Mouse (Mus musculus) colon, adult 2 months (tissue): ENCODE measurements around the gene Afap1. TPM values are rescaled to one million over a fixed set of nuclear protein-coding genes. Genes with fewer than 3 reads are reported as not detected.

ENCODE experiments used
- polyA plus RNA-seq: library from polyadenylated mRNA; depleted of rRNA; stranded (reverse); fragments of >200 nt; gene quantifications from 2 replicates; pipeline ENCODE4 v1.2.3, GENCODE M21; 2012; rRNA removed

Afap1 gene
- 11.6 and 12.6 TPM in 2 replicates for polyA plus RNA-seq

DNA sequence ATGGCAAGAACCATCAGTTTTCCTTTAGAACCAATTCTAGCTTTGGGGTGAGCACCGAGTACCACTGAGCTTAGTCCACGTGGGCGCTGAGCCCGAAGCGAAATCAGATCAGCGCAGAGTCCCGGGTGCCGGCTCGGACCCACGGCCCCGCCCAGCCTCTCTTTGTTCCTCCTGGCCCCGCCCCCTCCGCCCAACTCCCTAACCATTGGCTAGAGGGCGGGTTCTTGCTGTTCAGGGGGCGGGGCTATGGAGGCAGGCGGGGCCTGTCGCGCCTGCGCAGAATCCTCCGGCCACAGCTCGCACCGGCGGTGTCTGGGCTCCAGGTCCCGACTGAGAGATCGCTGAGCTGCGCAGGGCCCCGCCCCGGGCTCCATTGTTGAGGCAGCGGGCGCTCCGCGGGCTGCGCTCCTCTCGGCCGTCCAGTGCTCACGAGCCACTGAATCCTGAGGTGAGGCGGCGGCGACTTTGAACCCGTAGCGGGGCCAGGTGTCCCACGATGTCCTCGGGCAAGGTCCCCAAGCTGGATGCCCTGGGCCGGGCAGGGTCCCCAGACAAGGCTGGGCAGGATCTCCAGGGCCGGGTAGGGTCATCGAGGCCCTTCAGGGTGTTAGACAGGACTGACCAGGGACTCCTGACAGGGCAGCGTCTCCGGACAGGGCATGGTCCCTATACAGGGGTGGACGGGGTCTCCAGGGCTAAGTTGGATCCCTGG lies at the start of gene Afap1:
Gene Afap1, plus strand, starts transcription at position 227 of the 712 bp plus-strand sequence.

Other genes starting within 250 kb of the Afap1 start
- gene Htra3, start 213.5 kb upstream of the Afap1 start, polyA plus RNA-seq: 84.0 and 95.6 TPM in 2 replicates
- gene Sh3tc1, start 153.3 kb upstream of the Afap1 start, polyA plus RNA-seq: 19.8 and 20.1 TPM in 2 replicates
- gene Ablim2, start 135.4 kb upstream of the Afap1 start, polyA plus RNA-seq: 21.5 and 23.1 TPM in 2 replicates